Mouse (Mus musculus) frontal cortex, adult (tissue): ENCODE measurements around the gene Phf5a.

Experiments
- ATAC-seq: cut with Nextera tagmentation; 2 replicates; pipeline ENCODE4 v1.9.2; 2017; ENCODE audit warnings: mild to moderate bottlenecking, moderate library complexity, mixed read lengths; ENCODE audit not compliant: low TSS enrichment

Gene Phf5a

GRCm38 (mm10) chr15:81885418-81885934 is 13.8 kb upstream of the Phf5a start:
- ATAC-seq = no peak

- no peak for ATAC-seq
These were observed 10.6 kb upstream of the Phf5a start for GRCm38 (mm10) chr15:81882348-81882747.

GRCm38 (mm10) chr15:81879531-81880401 is 8.1 kb upstream of the Phf5a start:
- peak; percentile 92 for ATAC-seq

- peak; percentile 71 for ATAC-seq
These were observed 788 bp upstream of the Phf5a start, which contains the start of gene Aco2 for GRCm38 (mm10) chr15:81872262-81873136. Aco2 (plus strand) TSS chr15:81872309.

- ATAC-seq = no peak
These were observed 1.7 kb downstream of the Phf5a start for GRCm38 (mm10) chr15:81869985-81870384.

- ATAC-seq = no peak
These were observed 7.5 kb downstream of the Phf5a start for GRCm38 (mm10) chr15:81864238-81864637.

- no peak for ATAC-seq
These were observed 11.1 kb downstream of the Phf5a start for GRCm38 (mm10) chr15:81860471-81861135.

GRCm38 (mm10) chr15:81859330-81860255 is 12.1 kb downstream of the Phf5a start:
- ATAC-seq = peak; percentile 70

- ATAC-seq = peak; percentile 17; the same call in 1 of the 2 replicates
These were observed 13.0 kb downstream of the Phf5a start, which contains the start of gene Tob2 for GRCm38 (mm10) chr15:81858517-81859329. Tob2 (minus strand) TSS chr15:81858796.

GRCm38 (mm10) chr15:81858138-81858516 is 13.6 kb downstream of the Phf5a start:
- ATAC-seq = peak; percentile 2; the same call in 1 of the 2 replicates

GRCm38 (mm10) chr15:81857724-81858116 is 14.0 kb downstream of the Phf5a start:
- no peak for ATAC-seq

GRCm38 (mm10) chr15:81856938-81857723 is 14.6 kb downstream of the Phf5a start:
- no peak for ATAC-seq

- ATAC-seq = peak; percentile 67
These were observed 15.5 kb downstream of the Phf5a start for GRCm38 (mm10) chr15:81856030-81856790.

- ATAC-seq = no peak
These were observed 18.6 kb downstream of the Phf5a start for GRCm38 (mm10) chr15:81853081-81853480.

- no peak for ATAC-seq
These were observed 19.2 kb downstream of the Phf5a start for GRCm38 (mm10) chr15:81852411-81853000.

GRCm38 (mm10) chr15:81851375-81851774 is 20.3 kb downstream of the Phf5a start:
- no peak for ATAC-seq

- no peak for ATAC-seq
These were observed 21.0 kb downstream of the Phf5a start for GRCm38 (mm10) chr15:81850718-81851117.

- no peak for ATAC-seq
These were observed 22.6 kb downstream of the Phf5a start for GRCm38 (mm10) chr15:81849104-81849503.
